Mouse (Mus musculus) liver, postnatal 0 days (tissue): ENCODE results near the gene Wdr70.

ENCODE experiments used
- CTCF ChIP-seq: sonication (generic); IDR thresholded peaks from 2 replicates; pipeline ENCODE4 v1.5.1; 2016; ENCODE audit warnings: antibody characterized with exemption, low read depth
- EP300 ChIP-seq: IDR thresholded peaks from 2 replicates; pipeline ENCODE4 v1.6.1; 2016; ENCODE audit warnings: antibody characterized with exemption, low read depth, mild to moderate bottlenecking

- TF ChIP-seq CTCF (no peak), EP300 (no peak)
These were observed 221.2 kb downstream of the Wdr70 start for GRCm38 (mm10) chr15:7877560-7878467.
